Mouse (Mus musculus): Measurements from ENCODE around the gene Irak4. TPM values are rescaled to one million over a fixed set of nuclear protein-coding genes. Genes with fewer than 3 reads are reported as not detected.
A peak's percentile ranks its signal among the peaks of the same experiment; 100 is the strongest.

The Irak4 gene
- polyA plus RNA-seq, 1 experiment from 2014 or later, result 3.0 TPM

GRCm38 (mm10) chr15:94601339-94601738 is 57.9 kb downstream of the Irak4 start:
- H3K27ac ChIP-seq, result no peak overlapping the region
- no peaks in the 10 kb centered on the region for H3K36me3 ChIP-seq
- no peaks in the 10 kb centered on the region for H3K27me3 ChIP-seq (ENCODE audit: low read depth, poor library complexity, severe bottlenecking)
- 15% methylated on average over 3 of the region's 3 CpGs for WGBS
- DNase-seq (ENCODE audit: low spot score), result no peak
- H3K4me1 ChIP-seq, result peaks cover 7% of the 10 kb centered on the region
- H3K4me3 ChIP-seq, result no peak overlapping the region
- no peaks in the 10 kb centered on the region for H3K9me3 ChIP-seq (replicated peaks)

GRCm38 (mm10) chr15:94602441-94602840 is 59.0 kb downstream of the Irak4 start:
- no peak overlapping the region for H3K4me3 ChIP-seq
- H3K27me3 ChIP-seq (ENCODE audit: low read depth, poor library complexity, severe bottlenecking), result no peaks in the 10 kb centered on the region
- peaks cover 7% of the 10 kb centered on the region for H3K4me1 ChIP-seq
- H3K36me3 ChIP-seq, result no peaks in the 10 kb centered on the region
- no peak for DNase-seq (ENCODE audit: low spot score)
- H3K27ac ChIP-seq, result no peak overlapping the region
- WGBS, result 82% methylated on average over 3 of the region's 3 CpGs
- no peaks in the 10 kb centered on the region for H3K9me3 ChIP-seq (replicated peaks)

- 93% methylated on average over 8 of the region's 8 CpGs for WGBS
- Histone ChIP-seq H3K4me3 (no peak overlapping the region), H3K27ac (no peak overlapping the region), H3K27me3 (ENCODE audit: low read depth, poor library complexity, severe bottlenecking) (no peaks in the 10 kb centered on the region), H3K9me3 (replicated peaks) (no peaks in the 10 kb centered on the region), H3K36me3 (no peaks in the 10 kb centered on the region), H3K4me1 (no peaks in the 10 kb centered on the region)
- no peak for DNase-seq (ENCODE audit: low spot score)
Measured at GRCm38 (mm10) chr15:94607768-94608167, 64.3 kb downstream of the Irak4 start.

- Histone ChIP-seq H3K27ac (no peak overlapping the region), H3K4me1 (no peaks in the 10 kb centered on the region), H3K4me3 (no peak overlapping the region), H3K9me3 (replicated peaks) (no peaks in the 10 kb centered on the region), H3K36me3 (no peaks in the 10 kb centered on the region), H3K27me3 (ENCODE audit: low read depth, poor library complexity, severe bottlenecking) (no peaks in the 10 kb centered on the region)
- 94% methylated on average over 11 of the region's 11 CpGs for WGBS
- DNase-seq (ENCODE audit: low spot score), result no peak
Measured at GRCm38 (mm10) chr15:94616036-94616435, 72.6 kb downstream of the Irak4 start.

GRCm38 (mm10) chr15:94620909-94621308 is 77.5 kb downstream of the Irak4 start:
- no peaks in the 10 kb centered on the region for H3K4me1 ChIP-seq
- DNase-seq (ENCODE audit: low spot score), result no peak
- H3K27ac ChIP-seq, result no peak overlapping the region

GRCm38 (mm10) chr15:94628463-94628829 is 85.0 kb downstream of the Irak4 start:
- H3K27ac ChIP-seq, result peak overlapping the region; percentile 87; the same call in 1 of the 2 replicates
- H3K4me1 ChIP-seq, result peaks cover 5% of the 10 kb centered on the region; the same call in 1 of the 2 replicates
- WGBS, result 49% methylated on average over 2 of the region's 2 CpGs
- DNase-seq (ENCODE audit: low spot score), result no peak
- peak overlapping the region; percentile 81 for H3K4me3 ChIP-seq
- H3K27me3 ChIP-seq (ENCODE audit: low read depth, poor library complexity, severe bottlenecking), result peaks cover 33% of the 10 kb centered on the region
- no peaks in the 10 kb centered on the region for H3K9me3 ChIP-seq (replicated peaks)
- no peaks in the 10 kb centered on the region for H3K36me3 ChIP-seq

More at GRCm38 (mm10) chr15:94620909-94621308, 77.5 kb downstream of the Irak4 start:
- no peaks in the 10 kb centered on the region for H3K36me3 ChIP-seq
- H3K4me3 ChIP-seq, result no peak overlapping the region
- H3K27me3 ChIP-seq (ENCODE audit: low read depth, poor library complexity, severe bottlenecking), result no peaks in the 10 kb centered on the region
- H3K9me3 ChIP-seq (replicated peaks), result no peaks in the 10 kb centered on the region

GRCm38 (mm10) chr15:94628830-94629601 is 85.6 kb downstream of the Irak4 start, which contains the start of gene Tmem117:
Gene Tmem117, plus strand, starts transcription at chr15:94629232.
- WGBS, result 2% methylated on average over 89 of the region's 96 CpGs
- DNase-seq (ENCODE audit: low spot score), result peak; percentile 66

GRCm38 (mm10) chr15:94630553-94630952 is 87.1 kb downstream of the Irak4 start:
- Histone ChIP-seq H3K4me1 (peaks cover 5% of the 10 kb centered on the region; the same call in 1 of the 2 replicates), H3K27me3 (ENCODE audit: low read depth, poor library complexity, severe bottlenecking) (peaks cover 33% of the 10 kb centered on the region), H3K4me3 (no peak overlapping the region), H3K27ac (no peak overlapping the region), H3K9me3 (replicated peaks) (no peaks in the 10 kb centered on the region), H3K36me3 (no peaks in the 10 kb centered on the region)
- no peak for DNase-seq (ENCODE audit: low spot score)
- 80% methylated on average over 4 of the region's 4 CpGs for WGBS

More at GRCm38 (mm10) chr15:94628830-94629601, 85.6 kb downstream of the Irak4 start, which contains the start of gene Tmem117:
- no peaks in the 10 kb centered on the region for H3K36me3 ChIP-seq
- H3K27ac ChIP-seq, result peak within 1 kb of the TSS; percentile 87
- H3K4me1 ChIP-seq, result peaks cover 5% of the 10 kb centered on the region; the same call in 1 of the 2 replicates
- no peaks in the 10 kb centered on the region for H3K9me3 ChIP-seq (replicated peaks)
- peak within 1 kb of the TSS; percentile 81 for H3K4me3 ChIP-seq
- H3K27me3 ChIP-seq (ENCODE audit: low read depth, poor library complexity, severe bottlenecking), result peaks cover 33% of the 10 kb centered on the region

Other genes starting within 250 kb of the Irak4 start
- 3.0 and 3.8 TPM in 2 replicates for gene Adamts20, start 78.2 kb upstream of the Irak4 start, polyA plus RNA-seq (2016; fragmentation: Nextera tagmentation; extraction: Ambion mirVana)
- gene Pus7l, start 96 bp upstream of the Irak4 start, polyA plus RNA-seq (2016; fragmentation: Nextera tagmentation; extraction: Ambion mirVana), result 9.8 and 10.2 TPM in 2 replicates
- gene Twf1, start 46.2 kb downstream of the Irak4 start, polyA plus RNA-seq (2016; fragmentation: Nextera tagmentation; extraction: Ambion mirVana), result 55.5 and 64.1 TPM in 2 replicates
- 0.77 and 0.99 TPM in 2 replicates for gene Tmem117, start 85.6 kb downstream of the Irak4 start, polyA plus RNA-seq (2016; fragmentation: Nextera tagmentation; extraction: Ambion mirVana)

Data from limb, embryonic 10.5 days (tissue).